Mouse (Mus musculus) limb, embryonic 12.5 days (tissue): ENCODE measurements around the gene Gm45717. TPM values are rescaled to one million over a fixed set of nuclear protein-coding genes. Genes with fewer than 3 reads are reported as not detected.

Source experiments
- ATAC-seq: fragments of 200-750 bp; cut with Nextera tagmentation; 2 replicates; pipeline ENCODE4 v1.8.0; 2017; ENCODE audit warnings: low read depth, moderate TSS enrichment; ENCODE audit not compliant: insufficient number of reproducible peaks, insufficient read depth, low FRiP score, low TSS enrichment
- H3K27ac ChIP-seq: fragments of 300-500 bp; sonication (generic); 2 replicates; pipeline ENCODE4 v1.5.1; 2016; ENCODE audit warnings: mild to moderate bottlenecking, moderate library complexity
- H3K27me3 ChIP-seq: fragments of 300-500 bp; sonication (generic); 2 replicates; pipeline ENCODE4 v1.6.1; 2016; ENCODE audit warnings: mild to moderate bottlenecking, moderate library complexity
- H3K36me3 ChIP-seq: fragments of 300-500 bp; sonication (generic); 2 replicates; pipeline ENCODE4 v1.6.1; 2016; ENCODE audit warnings: mild to moderate bottlenecking, moderate library complexity
- H3K4me1 ChIP-seq: fragments of 300-500 bp; sonication (generic); replicated peaks from 2 replicates; pipeline ENCODE4 v1.6.1; 2016
- H3K4me2 ChIP-seq: fragments of 300-500 bp; sonication (generic); 2 replicates; pipeline ENCODE4 v1.6.1; 2016; ENCODE audit warnings: mild to moderate bottlenecking, moderate library complexity
- H3K4me3 ChIP-seq: fragments of 300-500 bp; sonication (generic); replicated peaks from 2 replicates; pipeline ENCODE4 v1.5.1; 2016; ENCODE audit warnings: mild to moderate bottlenecking
- H3K9ac ChIP-seq: fragments of 300-500 bp; sonication (generic); replicated peaks from 2 replicates; pipeline ENCODE4 v1.6.1; 2016; ENCODE audit warnings: mild to moderate bottlenecking, moderate library complexity
- H3K9me3 ChIP-seq: fragments of 300-500 bp; sonication (generic); 2 replicates; pipeline ENCODE4 v1.6.1; 2016; ENCODE audit warnings: mild to moderate bottlenecking, moderate library complexity
- WGBS: fragments of 180-500 bp; shearing (Covaris S2); methylation state at CpG from one replicate; pipeline ENCODE4 v1.1.7; 2016; 5-methylcytosine and 5-hydroxymethylcytosine counted together
- polyA plus RNA-seq: library from polyadenylated mRNA; unstranded; fragments of >200 nt; fragmentation: Nextera tagmentation; extraction: Ambion mirVana; gene quantifications from 2 replicates; pipeline ENCODE4 v1.2.1, GENCODE M21; 2016

Gm45717 gene
- polyA plus RNA-seq, 1 experiment from 2014 or later, result not detected

DNA sequence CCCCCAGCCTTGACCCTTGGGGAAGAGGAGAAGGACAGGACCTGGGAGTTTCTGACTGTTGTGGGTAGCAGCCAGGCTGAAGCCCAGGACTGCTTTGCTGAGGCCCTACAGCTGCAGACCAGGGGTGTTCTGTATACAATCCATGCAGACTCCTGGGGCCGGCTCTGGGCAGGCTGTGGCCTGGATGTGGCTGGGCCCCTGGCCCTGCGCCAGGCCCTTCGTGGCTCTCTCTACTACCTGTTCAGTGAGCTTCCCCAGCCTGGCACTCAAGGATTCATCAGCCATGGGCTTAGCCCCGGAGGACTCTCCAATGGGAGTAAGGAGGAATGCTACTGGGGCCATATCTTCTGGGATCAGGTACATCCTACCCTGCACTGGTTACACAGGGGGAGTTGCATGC is 12.4 kb downstream of the Gm45717 start:
- H3K36me3 ChIP-seq, result peaks cover 42% of the 10 kb centered on the region
- no peak for ATAC-seq
- H3K27ac ChIP-seq, result peak overlapping the region; percentile 53; the same call in 1 of the 2 replicates
- no peak overlapping the region for H3K4me3 ChIP-seq
- H3K4me1 ChIP-seq, result peaks cover 37% of the 10 kb centered on the region
- no peaks in the 10 kb centered on the region for H3K9me3 ChIP-seq
- no peak overlapping the region for H3K9ac ChIP-seq
- H3K4me2 ChIP-seq, result no peak overlapping the region
- WGBS, result 82% methylated on average over 4 of the region's 4 CpGs
- no peaks in the 10 kb centered on the region for H3K27me3 ChIP-seq

DNA sequence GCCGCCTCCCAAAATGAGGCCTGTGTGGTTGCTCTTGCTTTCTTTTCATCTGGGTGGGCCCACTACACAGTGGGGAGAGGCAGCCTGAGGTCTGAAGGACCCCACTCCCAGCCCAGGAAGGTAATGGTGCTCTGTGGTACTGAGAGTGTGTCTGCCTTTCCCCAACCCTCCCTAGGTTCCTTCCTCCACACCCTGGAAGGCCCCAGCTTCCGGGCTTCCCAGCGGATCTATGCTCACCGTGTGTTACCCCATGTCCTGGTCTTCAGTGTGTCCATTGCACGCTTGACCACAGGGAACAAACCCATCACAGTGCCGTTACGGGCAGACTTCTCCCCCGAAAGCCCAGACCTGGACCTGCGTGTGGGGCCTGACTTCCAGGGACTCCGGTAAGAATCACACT is 12.9 kb downstream of the Gm45717 start:
- Histone ChIP-seq H3K4me2 (no peak overlapping the region), H3K4me3 (no peak overlapping the region)

DNA sequence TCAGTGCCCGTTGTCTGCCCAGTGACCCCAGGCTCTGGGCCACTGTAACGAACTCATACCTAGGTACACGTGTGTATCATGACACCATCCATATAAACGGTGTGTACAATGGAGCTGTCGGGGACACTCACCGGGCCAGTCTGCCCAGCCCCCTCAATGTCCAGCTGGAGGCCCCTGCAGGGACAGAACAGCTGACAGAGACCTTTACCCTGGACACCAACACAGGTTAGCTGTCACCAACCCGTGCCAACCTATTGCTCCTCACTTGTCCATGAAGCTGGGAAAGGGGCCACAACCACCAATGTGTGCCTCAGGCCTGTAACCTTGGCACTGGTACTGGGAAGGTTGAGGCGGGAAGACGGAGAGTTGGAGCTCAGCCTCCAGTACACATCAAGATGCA is 13.4 kb downstream of the Gm45717 start:
- WGBS, result 49% methylated on average over 9 of the region's 9 CpGs
- H3K27ac ChIP-seq, result peak overlapping the region; percentile 83
- no peak for ATAC-seq

More for the DNA sequence above, 12.9 kb downstream of the Gm45717 start:
- no peak for ATAC-seq
- no peaks in the 10 kb centered on the region for H3K27me3 ChIP-seq
- peaks cover 37% of the 10 kb centered on the region for H3K4me1 ChIP-seq
- H3K36me3 ChIP-seq, result peaks cover 37% of the 10 kb centered on the region
- H3K27ac ChIP-seq, result peak overlapping the region; percentile 53; the same call in 1 of the 2 replicates
- 87% methylated on average over 10 of the region's 10 CpGs for WGBS
- H3K9me3 ChIP-seq, result no peaks in the 10 kb centered on the region
- no peak overlapping the region for H3K9ac ChIP-seq

DNA sequence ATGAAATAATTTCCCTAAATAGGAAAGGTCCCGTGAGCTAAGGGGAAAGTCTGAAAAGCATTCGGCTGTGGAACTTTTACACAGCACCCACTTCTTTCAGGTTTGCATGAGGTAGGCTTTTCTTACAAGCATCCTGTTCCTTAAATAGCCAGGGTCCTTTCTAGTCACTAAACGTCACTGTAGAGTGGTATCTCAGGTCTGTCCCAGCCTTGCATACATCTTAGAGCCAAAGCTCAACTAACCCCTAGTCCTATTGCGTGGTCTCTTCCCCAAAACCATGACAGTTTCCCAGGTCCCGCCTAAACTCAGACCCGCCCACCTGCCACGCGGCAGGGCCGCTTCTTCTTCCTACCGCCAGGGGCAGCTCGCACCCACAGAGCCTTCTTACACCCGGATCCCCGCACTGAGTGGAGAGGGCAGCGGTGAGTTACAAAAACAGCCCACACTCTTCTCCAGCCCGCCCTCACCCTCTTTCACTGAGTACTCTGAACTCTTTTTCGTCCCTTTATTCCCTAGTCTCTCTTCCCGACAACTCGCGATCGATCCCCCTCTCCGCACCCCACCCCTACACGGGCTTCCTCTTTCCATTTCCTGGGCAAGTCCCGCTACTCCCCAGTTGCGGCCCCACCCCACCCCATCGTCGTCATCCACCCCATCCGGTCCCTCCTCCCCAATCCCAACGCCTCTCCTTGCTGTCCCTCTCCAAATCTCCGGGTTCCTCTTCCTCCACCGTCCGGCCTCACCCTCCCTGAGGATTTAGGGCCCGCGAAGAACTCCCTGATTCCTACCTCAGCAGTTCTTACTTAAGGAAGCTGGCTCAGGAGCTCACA is 14.3 kb downstream of the Gm45717 start, which contains the start of gene Pgghg:
Gene Pgghg (plus strand): TSS at position 170 of the 830 bp plus-strand sequence.
- peaks cover 6% of the 10 kb centered on the region; the same call in 1 of the 2 replicates for H3K27me3 ChIP-seq
- ATAC-seq, result peak; percentile 83
- H3K4me3 ChIP-seq, result peak within 1 kb of the TSS; percentile 55
- peaks cover 37% of the 10 kb centered on the region for H3K4me1 ChIP-seq
- H3K9me3 ChIP-seq, result no peaks in the 10 kb centered on the region
- H3K9ac ChIP-seq, result peak within 1 kb of the TSS; percentile 75
- peaks cover 23% of the 10 kb centered on the region for H3K36me3 ChIP-seq
- H3K4me2 ChIP-seq, result peak within 1 kb of the TSS; percentile 70
- WGBS, result 2% methylated on average over 33 of the region's 33 CpGs
- peak within 1 kb of the TSS; percentile 84 for H3K27ac ChIP-seq

More for the DNA sequence above, 13.4 kb downstream of the Gm45717 start:
- Histone ChIP-seq H3K4me1 (peaks cover 37% of the 10 kb centered on the region), H3K27me3 (no peaks in the 10 kb centered on the region), H3K9ac (peak overlapping the region; percentile 75), H3K36me3 (peaks cover 32% of the 10 kb centered on the region), H3K4me3 (peak overlapping the region; percentile 55), H3K4me2 (peak overlapping the region; percentile 70), H3K9me3 (no peaks in the 10 kb centered on the region)

DNA sequence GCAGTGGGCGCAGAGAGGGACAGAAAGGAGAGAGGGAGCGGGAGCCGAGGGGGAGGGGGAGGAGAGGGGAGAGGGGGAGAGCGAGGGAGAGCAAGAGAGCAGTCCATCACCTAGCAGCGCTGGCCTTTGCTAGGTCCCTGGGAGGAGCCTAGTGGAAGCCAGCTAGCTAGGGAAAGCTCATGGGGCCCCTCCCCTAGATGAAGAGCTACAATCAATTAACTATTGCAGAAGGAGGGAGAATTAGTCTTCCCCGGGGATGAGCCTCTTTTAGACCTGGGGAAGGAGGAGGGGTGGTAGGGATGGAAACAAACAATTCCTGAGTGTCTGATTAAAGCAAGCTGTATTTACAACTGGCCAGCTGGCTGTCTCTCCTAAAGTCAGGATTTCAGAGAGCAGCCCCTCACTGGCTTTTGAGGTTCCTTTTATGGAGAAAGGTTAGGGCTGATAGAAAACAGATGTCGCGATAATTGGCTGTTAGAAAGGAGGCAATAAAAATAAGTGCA is 16.0 kb downstream of the Gm45717 start:
- H3K36me3 ChIP-seq, result peaks cover 6% of the 10 kb centered on the region; the same call in 1 of the 2 replicates
- peak overlapping the region; percentile 37; the same call in 1 of the 2 replicates for H3K9ac ChIP-seq
- H3K9me3 ChIP-seq, result no peaks in the 10 kb centered on the region
- H3K4me2 ChIP-seq, result peak overlapping the region; percentile 50
- H3K27ac ChIP-seq, result peak overlapping the region; percentile 84
- H3K27me3 ChIP-seq, result peaks cover 15% of the 10 kb centered on the region
- peak overlapping the region; percentile 12; the same call in 1 of the 2 replicates for H3K4me3 ChIP-seq
- H3K4me1 ChIP-seq, result peaks cover 40% of the 10 kb centered on the region
- 0% methylated on average over 8 of the region's 8 CpGs for WGBS
- peak; percentile 43 for ATAC-seq

DNA sequence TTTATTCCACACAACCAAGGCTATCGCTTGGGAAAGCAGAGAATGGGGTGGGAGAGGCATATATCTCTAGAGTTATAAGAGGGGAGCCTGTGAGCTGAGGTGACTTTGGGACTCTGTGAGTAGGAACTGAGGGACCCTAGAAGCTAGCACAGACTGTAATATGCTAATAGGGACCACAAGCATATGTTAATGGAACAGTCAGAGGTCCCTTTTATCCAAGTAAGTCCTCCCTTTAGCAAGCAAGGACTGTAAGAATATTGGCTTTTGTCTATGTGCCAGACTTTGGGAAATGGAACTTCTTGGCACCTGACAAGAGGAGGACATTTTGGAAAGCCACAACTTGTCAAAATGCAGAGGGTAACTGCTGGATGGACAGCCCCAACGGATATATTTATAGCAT is 16.8 kb downstream of the Gm45717 start:
- no peak for ATAC-seq
- H3K4me3 ChIP-seq, result no peak overlapping the region
- H3K27me3 ChIP-seq, result peaks cover 17% of the 10 kb centered on the region
- H3K9me3 ChIP-seq, result no peaks in the 10 kb centered on the region
- H3K27ac ChIP-seq, result peak overlapping the region; percentile 84; the same call in 1 of the 2 replicates
- WGBS, result 27% methylated on average over 2 of the region's 2 CpGs
- H3K36me3 ChIP-seq, result no peaks in the 10 kb centered on the region
- peak overlapping the region; percentile 50 for H3K4me2 ChIP-seq
- H3K9ac ChIP-seq, result no peak overlapping the region
- peaks cover 40% of the 10 kb centered on the region for H3K4me1 ChIP-seq

DNA sequence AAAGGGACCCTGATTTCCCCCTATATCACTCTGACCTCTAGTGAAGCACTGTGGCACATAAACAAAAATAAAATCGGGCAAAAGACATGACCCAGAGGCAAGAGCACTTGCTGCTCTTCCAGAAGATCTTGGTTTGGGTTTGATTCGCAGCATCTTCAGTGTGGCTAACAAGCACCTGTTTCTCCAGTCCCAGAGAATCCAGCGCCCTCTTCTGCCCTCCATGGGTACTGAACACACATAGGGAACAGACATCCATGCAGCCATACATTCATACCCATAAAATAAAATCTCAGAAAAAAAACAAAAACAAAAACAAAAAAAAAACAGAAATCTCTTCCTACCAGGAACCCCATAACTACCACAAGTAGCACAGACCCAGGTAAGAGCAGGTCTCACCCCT is 17.3 kb downstream of the Gm45717 start:
- H3K9me3 ChIP-seq, result no peaks in the 10 kb centered on the region
- peaks cover 17% of the 10 kb centered on the region for H3K27me3 ChIP-seq
- no peaks in the 10 kb centered on the region for H3K36me3 ChIP-seq
- H3K4me3 ChIP-seq, result no peak overlapping the region
- H3K4me1 ChIP-seq, result peaks cover 40% of the 10 kb centered on the region
- H3K9ac ChIP-seq, result no peak overlapping the region
- no peak for ATAC-seq
- no peak overlapping the region for H3K4me2 ChIP-seq
- 45% methylated on average over 3 of the region's 3 CpGs for WGBS
- H3K27ac ChIP-seq, result no peak overlapping the region

DNA sequence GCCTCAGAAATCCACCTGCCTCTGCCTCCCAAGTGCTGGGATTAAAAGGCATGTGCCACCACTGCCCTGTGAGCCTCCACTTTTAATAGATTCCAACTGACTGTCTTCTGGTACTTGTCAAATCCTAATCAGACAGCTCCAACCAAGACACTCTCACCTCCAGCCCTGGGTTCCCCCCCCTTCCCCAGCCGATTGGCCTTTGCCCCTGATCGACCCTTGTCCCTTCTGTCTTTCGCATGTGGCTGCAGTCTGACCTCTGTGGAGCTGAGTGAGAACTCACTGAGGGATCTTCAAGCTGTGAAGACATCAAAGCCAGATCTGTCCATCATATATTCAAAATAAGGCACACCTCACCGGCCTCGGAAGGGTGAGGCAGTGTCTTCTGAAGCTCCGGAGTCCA is 28.6 kb downstream of the Gm45717 start:
- 82% methylated on average over 6 of the region's 6 CpGs for WGBS
- Histone ChIP-seq H3K27ac (no peak overlapping the region), H3K4me1 (peaks cover 10% of the 10 kb centered on the region), H3K4me3 (no peak overlapping the region), H3K36me3 (no peaks in the 10 kb centered on the region), H3K27me3 (peaks cover 39% of the 10 kb centered on the region), H3K4me2 (no peak overlapping the region), H3K9ac (no peak overlapping the region), H3K9me3 (0 out of 2 replicates have a peak, but pooled peaks cover 5% of the 10 kb centered on the region)
- ATAC-seq, result no peak

DNA sequence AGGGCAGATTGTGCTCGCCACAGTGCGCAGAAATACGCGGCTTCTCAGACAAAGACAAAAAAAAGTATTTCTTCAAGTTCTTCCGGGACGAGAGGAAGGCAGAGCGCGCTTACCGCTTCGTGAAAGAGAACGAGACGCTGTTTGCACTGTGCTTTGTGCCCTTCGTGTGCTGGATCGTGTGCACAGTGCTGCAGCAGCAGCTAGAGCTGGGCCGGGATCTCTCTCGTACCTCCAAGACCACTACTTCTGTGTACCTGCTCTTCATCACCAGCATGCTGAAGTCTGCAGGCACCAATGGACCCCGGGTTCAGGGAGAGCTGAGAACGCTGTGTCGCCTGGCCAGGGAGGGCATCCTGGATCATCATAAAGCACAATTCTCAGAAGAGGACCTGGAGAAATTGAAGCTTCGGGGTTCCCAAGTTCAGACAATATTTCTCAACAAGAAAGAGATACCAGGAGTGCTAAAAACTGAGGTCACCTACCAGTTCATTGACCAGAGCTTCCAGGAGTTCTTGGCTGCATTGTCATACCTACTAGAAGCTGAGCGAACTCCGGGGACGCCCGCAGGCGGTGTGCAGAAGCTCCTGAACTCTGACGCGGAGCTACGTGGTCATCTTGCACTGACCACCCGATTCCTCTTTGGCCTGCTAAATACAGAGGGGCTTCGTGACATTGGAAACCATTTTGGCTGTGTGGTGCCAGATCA is 32.5 kb downstream of the Gm45717 start:
- Histone ChIP-seq H3K9ac (no peak overlapping the region), H3K9me3 (no peaks in the 10 kb centered on the region), H3K4me3 (peak overlapping the region; percentile 39), H3K27me3 (peaks cover 75% of the 10 kb centered on the region), H3K4me2 (peak overlapping the region; percentile 66), H3K36me3 (no peaks in the 10 kb centered on the region), H3K27ac (no peak overlapping the region), H3K4me1 (peaks cover 14% of the 10 kb centered on the region)
- no peak for ATAC-seq
- 24% methylated on average over 30 of the region's 30 CpGs for WGBS

DNA sequence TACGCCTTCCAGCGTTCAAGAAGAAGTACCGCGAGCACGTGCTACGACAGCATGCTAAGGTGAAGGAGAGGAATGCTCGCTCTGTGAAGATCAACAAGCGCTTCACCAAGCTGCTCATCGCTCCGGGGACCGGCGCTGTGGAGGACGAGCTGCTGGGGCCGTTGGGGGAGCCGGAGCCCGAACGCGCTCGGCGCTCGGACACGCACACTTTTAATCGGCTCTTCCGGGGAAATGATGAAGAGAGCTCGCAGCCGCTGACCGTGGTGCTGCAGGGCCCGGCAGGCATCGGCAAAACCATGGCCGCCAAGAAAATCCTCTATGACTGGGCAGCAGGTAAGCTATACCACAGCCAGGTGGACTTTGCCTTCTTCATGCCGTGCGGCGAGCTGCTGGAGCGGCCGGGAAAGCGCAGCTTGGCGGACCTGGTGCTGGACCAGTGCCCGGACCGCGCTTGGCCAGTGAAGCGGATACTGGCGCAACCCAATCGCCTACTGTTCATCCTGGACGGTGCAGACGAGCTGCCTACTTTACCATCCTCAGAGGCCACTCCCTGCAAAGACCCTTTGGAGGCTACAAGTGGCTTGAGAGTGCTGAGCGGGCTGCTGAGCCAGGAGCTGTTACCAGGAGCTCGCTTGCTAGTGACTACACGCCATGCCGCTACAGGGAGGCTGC is 33.2 kb downstream of the Gm45717 start:
- peak overlapping the region; percentile 66 for H3K4me2 ChIP-seq
- peak overlapping the region; percentile 42; the same call in 1 of the 2 replicates for H3K9ac ChIP-seq
- WGBS, result 1% methylated on average over 49 of the region's 49 CpGs
- no peaks in the 10 kb centered on the region for H3K9me3 ChIP-seq
- peaks cover 80% of the 10 kb centered on the region for H3K27me3 ChIP-seq
- H3K27ac ChIP-seq, result no peak overlapping the region
- peak overlapping the region; percentile 39 for H3K4me3 ChIP-seq
- ATAC-seq, result no peak
- H3K36me3 ChIP-seq, result no peaks in the 10 kb centered on the region
- H3K4me1 ChIP-seq, result peaks cover 14% of the 10 kb centered on the region
